Mouse (Mus musculus) heart, embryonic 16.5 days (tissue): Measurements from ENCODE around the gene Tgfbr3. TPM values are rescaled to one million over a fixed set of nuclear protein-coding genes. Genes with fewer than 3 reads are reported as not detected.

Experiments
- ATAC-seq: fragments of 200-750 bp; cut with Nextera tagmentation; replicated peaks from 2 replicates; pipeline ENCODE4 v1.8.0; 2017; ENCODE audit warnings: moderate number of reproducible peaks; ENCODE audit not compliant: insufficient read depth, low FRiP score; ENCODE audit errors: extremely low read depth
- H3K27ac ChIP-seq: fragments of 300-500 bp; sonication (generic); 2 replicates; pipeline ENCODE4 v1.5.1; 2014; ENCODE audit warnings: mild to moderate bottlenecking, low read length, control low read depth, moderate library complexity
- H3K27me3 ChIP-seq: fragments of 300-500 bp; sonication (generic); 2 replicates; pipeline ENCODE4 v1.6.1; 2014; ENCODE audit warnings: low read length, mixed read lengths; ENCODE audit not compliant: control insufficient read depth, insufficient read depth
- H3K36me3 ChIP-seq: fragments of 300-500 bp; sonication (generic); 2 replicates; pipeline ENCODE4 v1.6.1; 2014; ENCODE audit not compliant: control insufficient read depth, insufficient read depth
- H3K4me1 ChIP-seq: fragments of 300-500 bp; sonication (generic); 2 replicates; pipeline ENCODE4 v1.6.1; 2014; ENCODE audit warnings: low read length, mixed read lengths; ENCODE audit not compliant: control insufficient read depth, insufficient read depth
- H3K4me2 ChIP-seq: fragments of 300-500 bp; sonication (generic); 2 replicates; pipeline ENCODE4 v1.6.1; 2014; ENCODE audit warnings: low read depth, mild to moderate bottlenecking, control low read depth, low read length
- H3K4me3 ChIP-seq: fragments of 300-500 bp; sonication (generic); 2 replicates; pipeline ENCODE4 v1.5.1; 2014; ENCODE audit warnings: mild to moderate bottlenecking, control low read depth, low read length
- H3K9ac ChIP-seq: fragments of 300-500 bp; sonication (generic); 2 replicates; pipeline ENCODE4 v1.6.1; 2014; ENCODE audit warnings: low read length, control low read depth
- H3K9me3 ChIP-seq: fragments of 300-500 bp; sonication (generic); replicated peaks from 2 replicates; pipeline ENCODE4 v1.6.1; 2016; ENCODE audit warnings: low read length; ENCODE audit not compliant: control insufficient read depth
- WGBS: fragments of 180-500 bp; shearing (Covaris S2); extraction: QIAGEN DNeasy Blood & Tissue Kit; methylation state at CpG from one replicate; pipeline ENCODE4 v1.1.7; 2014; 5-methylcytosine and 5-hydroxymethylcytosine counted together
- polyA plus RNA-seq: library from polyadenylated mRNA; unstranded; fragments of >200 nt; fragmentation: Nextera tagmentation; extraction: Ambion mirVana; gene quantifications from 2 replicates; pipeline ENCODE4 v1.2.1, GENCODE M21; 2015

Gene Tgfbr3
- polyA plus RNA-seq, 1 experiment from 2014 or later = 20.1 TPM

DNA sequence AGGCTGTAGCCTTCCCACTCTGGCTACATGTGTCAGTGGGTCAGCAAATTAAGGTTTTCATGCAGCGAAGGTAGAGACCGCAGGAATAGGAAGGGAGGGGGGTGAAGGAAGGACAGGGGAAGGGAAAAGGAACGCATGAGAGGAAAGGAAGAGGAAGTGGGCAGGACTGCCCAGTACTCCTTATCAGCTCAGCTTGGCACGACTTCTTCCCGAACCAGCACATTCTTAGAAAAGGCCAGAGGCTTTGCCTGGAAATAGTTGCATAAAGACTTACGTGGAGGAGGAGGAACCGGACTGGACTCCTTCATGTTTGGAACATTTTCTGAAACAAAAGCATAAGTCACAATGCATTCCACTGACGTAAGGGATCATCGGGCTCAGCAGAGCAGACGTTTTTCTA is 168.3 kb downstream of the Tgfbr3 start:
- peak; percentile 38; the same call in 1 of the 2 replicates for ATAC-seq
- peaks cover 23% of the 10 kb centered on the region for H3K4me1 ChIP-seq
- 48% methylated on average over 10 of the region's 10 CpGs for WGBS
- H3K9ac ChIP-seq = no peak overlapping the region
- peaks cover 16% of the 10 kb centered on the region for H3K36me3 ChIP-seq
- H3K4me2 ChIP-seq = no peak overlapping the region
- no peak overlapping the region for H3K4me3 ChIP-seq
- H3K27me3 ChIP-seq = no peaks in the 10 kb centered on the region
- no peaks in the 10 kb centered on the region for H3K9me3 ChIP-seq
- peak overlapping the region; percentile 67 for H3K27ac ChIP-seq

DNA sequence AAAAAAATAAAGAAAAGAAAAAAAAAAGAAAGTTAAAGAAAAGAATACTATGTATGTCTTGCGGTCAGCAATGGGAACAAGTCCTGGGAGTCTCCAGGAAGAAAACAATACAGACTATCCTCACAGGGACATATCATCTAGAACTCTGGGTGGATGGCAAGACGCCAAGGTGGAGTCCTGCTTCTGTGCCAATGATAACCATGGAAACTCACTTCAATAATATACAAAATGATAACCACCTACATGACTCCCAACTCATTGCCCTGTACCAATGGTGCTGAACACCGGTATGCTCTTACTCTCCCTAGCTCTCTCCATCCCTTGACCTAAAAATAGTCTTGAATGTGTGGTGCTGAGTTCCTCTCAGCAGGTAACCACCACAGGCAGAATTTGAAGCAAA is 168.8 kb downstream of the Tgfbr3 start:
- no peaks in the 10 kb centered on the region for H3K27me3 ChIP-seq
- ATAC-seq = no peak
- H3K36me3 ChIP-seq = peaks cover 20% of the 10 kb centered on the region
- no peak overlapping the region for H3K9ac ChIP-seq
- H3K4me1 ChIP-seq = peaks cover 20% of the 10 kb centered on the region
- no peaks in the 10 kb centered on the region for H3K9me3 ChIP-seq
- peak overlapping the region; percentile 67 for H3K27ac ChIP-seq
- no peak overlapping the region for H3K4me3 ChIP-seq
- no peak overlapping the region for H3K4me2 ChIP-seq
- WGBS = 39% methylated on average over 3 of the region's 3 CpGs

DNA sequence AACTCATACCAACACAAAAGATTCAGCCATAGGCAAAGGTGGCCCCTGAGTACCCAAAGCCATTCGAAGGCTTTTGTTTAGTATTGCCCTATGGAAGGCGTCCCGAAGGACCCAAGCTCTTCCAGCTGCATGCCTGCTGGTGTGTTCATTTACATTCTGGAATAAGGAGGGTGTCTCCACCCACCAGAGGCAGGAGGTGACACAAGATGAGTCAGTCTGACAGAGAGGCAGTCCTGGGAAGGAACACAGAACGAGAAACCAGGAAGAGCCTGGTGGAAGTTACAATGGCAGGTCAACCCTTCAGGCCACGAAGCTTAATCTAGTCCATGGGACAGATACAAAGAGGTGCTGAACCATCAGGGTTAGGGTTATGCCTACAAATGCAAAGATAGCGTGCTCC is 169.5 kb downstream of the Tgfbr3 start:
- Histone ChIP-seq H3K4me3 (no peak overlapping the region), H3K9me3 (no peaks in the 10 kb centered on the region), H3K27me3 (no peaks in the 10 kb centered on the region), H3K4me1 (peaks cover 15% of the 10 kb centered on the region), H3K27ac (peak overlapping the region; percentile 32), H3K4me2 (no peak overlapping the region), H3K9ac (no peak overlapping the region), H3K36me3 (peaks cover 21% of the 10 kb centered on the region)
- 62% methylated on average over 6 of the region's 6 CpGs for WGBS
- ATAC-seq = no peak

DNA sequence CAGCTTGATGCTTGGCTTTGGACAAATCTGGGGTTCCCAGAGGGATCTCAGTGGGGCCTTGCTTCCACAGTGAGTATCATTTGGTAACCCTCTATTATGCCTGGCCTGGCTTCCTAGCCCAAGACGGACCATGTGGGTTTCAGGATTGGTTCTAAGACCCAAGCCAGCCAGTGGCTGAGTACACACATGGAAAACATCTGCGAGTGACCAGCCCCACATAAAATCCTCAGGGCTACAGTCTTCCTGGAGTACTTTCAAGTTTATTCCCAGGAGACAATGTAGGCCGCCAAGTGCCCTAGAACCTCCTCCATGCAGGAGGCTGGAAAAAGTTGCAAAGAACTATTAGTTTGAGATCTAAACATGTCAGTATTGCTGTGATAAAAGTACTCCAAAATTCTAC is 172.6 kb downstream of the Tgfbr3 start:
- Histone ChIP-seq H3K4me2 (no peak overlapping the region), H3K9me3 (no peaks in the 10 kb centered on the region), H3K9ac (no peak overlapping the region), H3K4me3 (no peak overlapping the region), H3K4me1 (peaks cover 16% of the 10 kb centered on the region), H3K36me3 (peaks cover 21% of the 10 kb centered on the region; the same call in 1 of the 2 replicates), H3K27me3 (no peaks in the 10 kb centered on the region), H3K27ac (0 out of 2 replicates have a peak overlapping the region, but pooled peaks have one; percentile 15)
- no peak for ATAC-seq
- WGBS = 77% methylated on average over 3 of the region's 3 CpGs

DNA sequence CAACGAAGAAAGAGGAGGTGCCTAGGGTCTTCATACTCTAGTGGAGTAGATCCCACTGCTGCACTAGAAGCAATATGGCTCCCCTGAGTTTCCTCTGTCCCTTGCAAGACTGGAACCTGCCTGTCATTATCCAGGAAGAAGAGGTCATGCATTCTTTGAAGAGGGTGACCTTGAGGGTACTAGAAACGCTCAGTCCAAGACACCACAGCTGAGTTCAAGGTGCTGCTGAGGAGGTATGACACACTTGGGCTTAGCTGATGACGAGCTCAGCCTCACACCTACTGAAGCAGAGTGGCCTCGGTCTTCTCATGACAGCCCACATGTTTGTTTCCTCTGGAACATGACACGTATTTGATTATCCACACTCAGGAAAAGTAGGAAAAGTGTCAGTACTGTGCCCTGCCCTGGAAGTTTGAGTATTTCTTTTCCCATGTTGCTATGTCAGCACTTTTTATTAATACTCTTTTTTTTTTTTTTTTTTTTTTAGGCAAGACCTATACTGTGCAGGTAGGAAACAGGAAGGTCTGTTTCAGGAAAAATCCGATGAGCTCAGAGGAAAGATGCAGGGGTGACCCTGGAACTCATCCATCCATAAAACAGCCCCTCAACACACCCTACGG is 176.7 kb downstream of the Tgfbr3 start:
- peaks cover 14% of the 10 kb centered on the region for H3K4me1 ChIP-seq
- whole genome bisulfite sequencing = 62% methylated on average over 7 of the region's 7 CpGs
- H3K27ac ChIP-seq = peak overlapping the region; percentile 38
- H3K4me3 ChIP-seq = no peak overlapping the region
- H3K4me2 ChIP-seq = no peak overlapping the region
- H3K9me3 ChIP-seq = no peaks in the 10 kb centered on the region
- no peaks in the 10 kb centered on the region for H3K27me3 ChIP-seq
- peaks cover 20% of the 10 kb centered on the region; the same call in 1 of the 2 replicates for H3K36me3 ChIP-seq
- no peak overlapping the region for H3K9ac ChIP-seq
- ATAC-seq = no peak

DNA sequence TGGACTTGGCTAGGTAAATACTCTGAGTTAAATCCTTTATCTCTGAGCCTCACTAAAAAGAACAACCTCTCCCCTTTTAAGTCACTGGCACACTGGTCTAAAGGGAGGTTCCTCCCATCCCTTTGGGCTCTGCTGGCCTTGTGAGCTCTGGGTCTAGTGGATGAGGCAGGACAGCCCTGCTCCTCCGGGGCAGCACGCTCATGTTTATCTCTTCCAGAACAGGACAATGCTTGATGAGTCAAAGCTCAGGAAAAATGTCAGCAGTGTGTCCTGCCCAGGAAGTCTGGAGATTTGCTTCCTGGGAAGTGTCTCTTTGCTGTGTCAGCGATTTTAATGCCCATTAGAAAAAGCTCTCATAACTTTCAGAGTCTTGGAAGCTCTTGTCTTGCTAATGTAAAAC is 177.6 kb downstream of the Tgfbr3 start:
- Histone ChIP-seq H3K36me3 (peaks cover 17% of the 10 kb centered on the region; the same call in 1 of the 2 replicates), H3K4me3 (no peak overlapping the region), H3K4me1 (peaks cover 14% of the 10 kb centered on the region), H3K9ac (no peak overlapping the region), H3K27me3 (no peaks in the 10 kb centered on the region), H3K9me3 (no peaks in the 10 kb centered on the region), H3K27ac (peak overlapping the region; percentile 49), H3K4me2 (no peak overlapping the region)
- ATAC-seq = peak; percentile 26; the same call in 1 of the 2 replicates
- 36% methylated on average over 3 of the region's 3 CpGs for WGBS

DNA sequence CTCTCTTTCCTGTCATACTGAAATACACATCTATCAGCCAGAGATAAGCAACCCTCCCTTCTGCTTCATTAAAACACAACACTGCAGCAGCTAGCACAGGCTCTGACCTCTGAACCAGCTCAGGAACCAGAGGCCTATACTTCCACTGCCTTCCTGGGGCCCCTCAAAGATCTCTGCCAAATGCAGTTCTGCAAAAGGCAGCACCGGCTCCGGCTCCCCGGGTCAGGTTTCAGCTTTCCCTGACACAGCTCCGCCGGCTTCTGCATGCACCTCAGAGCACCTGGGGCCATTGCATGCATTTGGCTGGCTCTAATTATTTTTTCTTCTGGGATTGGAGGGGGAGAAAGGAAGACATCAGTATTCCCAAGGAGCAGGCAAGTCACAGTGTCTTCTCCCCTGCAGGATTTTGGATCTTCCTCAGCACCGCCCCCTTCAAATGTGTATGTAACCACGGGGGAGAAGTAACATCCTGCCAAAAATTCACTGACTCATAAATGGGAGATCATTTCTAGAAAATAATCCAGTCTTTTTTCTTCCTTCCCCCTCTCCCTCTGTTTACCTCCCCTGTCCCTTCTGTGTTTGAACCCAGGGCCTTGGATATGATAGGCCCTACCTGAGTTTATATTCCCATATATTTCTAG is 178.4 kb downstream of the Tgfbr3 start:
- peak; percentile 71 for ATAC-seq
- peaks cover 14% of the 10 kb centered on the region for H3K4me1 ChIP-seq
- peaks cover 10% of the 10 kb centered on the region; the same call in 1 of the 2 replicates for H3K36me3 ChIP-seq
- 0 out of 2 replicates have a peak overlapping the region, but pooled peaks have one; percentile 1 for H3K4me2 ChIP-seq
- no peak overlapping the region for H3K4me3 ChIP-seq
- no peaks in the 10 kb centered on the region for H3K27me3 ChIP-seq
- WGBS = 16% methylated on average over 7 of the region's 7 CpGs
- H3K9ac ChIP-seq = peak overlapping the region; percentile 36; the same call in 1 of the 2 replicates
- H3K9me3 ChIP-seq = no peaks in the 10 kb centered on the region
- peak overlapping the region; percentile 82 for H3K27ac ChIP-seq

DNA sequence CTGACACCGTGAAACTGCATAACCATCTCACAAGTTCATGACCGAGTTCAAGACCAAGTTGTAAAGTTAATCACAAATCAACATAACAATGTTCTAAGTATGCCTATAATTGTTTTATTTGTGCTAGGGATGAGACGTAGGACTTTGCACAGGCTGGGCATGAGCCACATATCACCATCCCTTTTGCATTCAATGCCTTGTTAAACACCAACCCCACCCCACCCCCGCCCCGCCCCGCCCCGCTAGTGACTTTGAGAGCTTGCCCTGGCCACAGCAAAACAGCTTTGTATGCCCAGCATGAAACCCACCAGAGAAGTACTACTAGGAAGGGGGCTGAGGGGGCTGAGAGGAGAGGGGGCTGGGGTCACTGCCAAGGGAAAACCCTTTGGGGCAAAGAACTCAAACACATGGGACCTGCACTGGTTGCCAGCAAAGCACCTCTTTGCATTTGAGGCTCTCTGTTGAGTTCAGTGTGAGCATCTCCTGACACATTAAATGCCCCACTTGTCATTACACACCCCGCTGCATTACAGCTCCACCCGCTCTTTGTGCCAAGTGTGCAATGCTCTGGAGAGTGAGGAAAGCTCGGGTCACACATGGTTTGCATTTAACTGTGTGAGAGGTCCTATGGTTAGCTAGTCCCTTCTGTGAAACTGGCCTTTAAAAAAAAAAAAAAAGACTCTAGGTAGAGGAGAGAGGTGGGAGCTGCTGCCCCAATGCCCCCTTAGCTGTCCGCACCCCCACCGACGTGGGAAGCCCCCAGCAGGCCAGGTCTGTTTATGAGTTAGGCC is 179.1 kb downstream of the Tgfbr3 start:
- peaks cover 14% of the 10 kb centered on the region for H3K4me1 ChIP-seq
- H3K9ac ChIP-seq = peak overlapping the region; percentile 36; the same call in 1 of the 2 replicates
- H3K4me3 ChIP-seq = no peak overlapping the region
- no peaks in the 10 kb centered on the region for H3K27me3 ChIP-seq
- no peak for ATAC-seq
- H3K36me3 ChIP-seq = 0 out of 2 replicates have a peak, but pooled peaks cover 6% of the 10 kb centered on the region
- H3K27ac ChIP-seq = peak overlapping the region; percentile 82
- H3K9me3 ChIP-seq = no peaks in the 10 kb centered on the region
- H3K4me2 ChIP-seq = no peak overlapping the region
- 62% methylated on average over 13 of the region's 13 CpGs for WGBS
